Mouse (Mus musculus): Measurements from ENCODE around the gene Cdc26. TPM values are rescaled to one million over a fixed set of nuclear protein-coding genes. Genes with fewer than 3 reads are reported as not detected.

Cdc26 gene
- total and polyA plus RNA-seq, 3 experiments = 80.4 to 81.4 TPM; not detected in 1

DNA sequence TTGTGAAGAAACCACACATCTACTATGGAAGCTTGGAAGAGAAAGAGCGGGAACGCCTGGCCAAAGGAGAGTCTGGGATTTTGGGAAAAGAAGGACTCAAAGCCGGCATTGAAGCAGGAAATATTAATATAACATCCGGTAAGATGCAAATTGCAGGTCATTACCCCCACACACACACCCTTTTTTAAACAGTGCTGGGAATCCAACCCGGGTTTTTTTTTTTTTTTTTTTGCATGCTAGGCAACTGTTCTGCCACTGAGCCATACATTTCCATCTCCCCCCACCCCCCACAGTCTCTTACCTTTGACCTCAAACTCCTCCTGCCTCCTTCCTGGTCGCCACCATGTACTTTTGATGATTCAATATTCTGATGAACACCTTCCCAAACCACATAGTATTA lies 1.2 kb upstream of the Cdc26 start:
- Histone ChIP-seq H3K36me3 (ENCODE audit: control insufficient read depth in 1 of 2, insufficient read depth in 2 of 2, low read length in 2 of 2) (peaks cover 15 to 18% of the 10 kb centered on the region in 2 experiments), H3K4me1 (ENCODE audit: control insufficient read depth in 1 of 2, insufficient read depth in 2 of 2, low read length in 2 of 2) (peaks cover 7 to 11% of the 10 kb centered on the region in 2 experiments), H3K9me3 (replicated peaks; ENCODE audit: insufficient read depth, low read length) (no peaks in the 10 kb centered on the region), H3K27me3 (ENCODE audit: control insufficient read depth in 1 of 2, insufficient read depth in 2 of 2, low read length in 2 of 2) (no peaks in the 10 kb centered on the region), H3K27ac (ENCODE audit: control insufficient read depth, low read depth, low read length) (no peak overlapping the region), H3K4me3 (ENCODE audit: control insufficient read depth in 1 of 2, insufficient read depth in 1 of 2, low read depth in 2 of 2, low read length in 2 of 2) (peak overlapping the region; percentile 73 to 76), H3K79me2 (ENCODE audit: control insufficient read depth, insufficient read depth, low read length, poor library complexity) (peaks cover 27% of the 10 kb centered on the region), H3K9ac (ENCODE audit: control insufficient read depth, low read depth, low read length, poor library complexity, severe bottlenecking) (peak overlapping the region; percentile 84)
- TF ChIP-seq ZNF384 (IDR thresholded peaks at IDR 0.05; ENCODE audit: low read depth, low read length) = peak; percentile 62
- no peak for TF ChIP-seq JUND (IDR thresholded peaks at IDR 0.05; ENCODE audit: low read depth, low read length)
- DNase-seq (ENCODE audit: low read depth, low spot score) = no peak

- H3K79me2 ChIP-seq (ENCODE audit: control insufficient read depth, insufficient read depth, low read length, poor library complexity) = peaks cover 33% of the 10 kb centered on the region
- H3K36me3 ChIP-seq (ENCODE audit: control insufficient read depth in 1 of 2, insufficient read depth in 2 of 2, low read length in 2 of 2) = peaks cover 7 to 23% of the 10 kb centered on the region in 2 experiments
- no peaks in the 10 kb centered on the region for H3K9me3 ChIP-seq (replicated peaks; ENCODE audit: insufficient read depth, low read length)
- H3K4me3 ChIP-seq (ENCODE audit: control insufficient read depth in 1 of 2, insufficient read depth in 1 of 2, low read depth in 2 of 2, low read length in 2 of 2) = peak overlapping the region; percentile 61
- peaks cover 12 to 13% of the 10 kb centered on the region in 2 experiments for H3K4me1 ChIP-seq (ENCODE audit: control insufficient read depth in 1 of 2, insufficient read depth in 2 of 2, low read length in 2 of 2)
- peak in 1 of 2 experiments; percentile 56; a peak in 1 of 4 replicates for TF ChIP-seq EP300 (IDR thresholded peaks at IDR 0.05; ENCODE audit: low read depth in 1 of 2, low read length in 2 of 2)
- TF ChIP-seq TBP (IDR thresholded peaks at IDR 0.05; ENCODE audit: low read depth, low read length) = peak; percentile 49; the same call in 1 of the 2 replicates
- TF ChIP-seq ZNF384 (IDR thresholded peaks at IDR 0.05; ENCODE audit: low read depth, low read length) = peak; percentile 93
- peak; percentile 24; the same call in 1 of the 2 replicates for TF ChIP-seq ELF1 (IDR thresholded peaks at IDR 0.05; ENCODE audit: low read depth, low read length)
- peak; percentile 36; the same call in 1 of the 2 replicates for TF ChIP-seq ETS1 (IDR thresholded peaks at IDR 0.05; ENCODE audit: low read depth, low read length)
- no peak for TF ChIP-seq MAZ (IDR thresholded peaks at IDR 0.05; ENCODE audit: low read depth, low read length)
- TF ChIP-seq KAT2A (conservative IDR thresholded peaks at IDR 0.05; ENCODE audit: low read depth, low read length) = no peak
- TF ChIP-seq GATA1 (IDR thresholded peaks at IDR 0.05; ENCODE audit: low read depth, low read length) = peak; percentile 94
- no peak for TF ChIP-seq HCFC1 (IDR thresholded peaks at IDR 0.05; ENCODE audit: low read depth, low read length)
- peak overlapping the region; percentile 64 for H3K9ac ChIP-seq (ENCODE audit: control insufficient read depth, low read depth, low read length, poor library complexity, severe bottlenecking)
- no peaks in the 10 kb centered on the region for H3K27me3 ChIP-seq (ENCODE audit: control insufficient read depth in 1 of 2, insufficient read depth in 2 of 2, low read length in 2 of 2)
- H3K27ac ChIP-seq (ENCODE audit: control insufficient read depth, low read depth, low read length) = peak overlapping the region; percentile 91
- peak; percentile 88 for DNase-seq (ENCODE audit: low read depth, low spot score)
Observed at GRCm38 (mm10) chr4:62407730-62408582, 486 bp downstream of the Cdc26 start.

DNA sequence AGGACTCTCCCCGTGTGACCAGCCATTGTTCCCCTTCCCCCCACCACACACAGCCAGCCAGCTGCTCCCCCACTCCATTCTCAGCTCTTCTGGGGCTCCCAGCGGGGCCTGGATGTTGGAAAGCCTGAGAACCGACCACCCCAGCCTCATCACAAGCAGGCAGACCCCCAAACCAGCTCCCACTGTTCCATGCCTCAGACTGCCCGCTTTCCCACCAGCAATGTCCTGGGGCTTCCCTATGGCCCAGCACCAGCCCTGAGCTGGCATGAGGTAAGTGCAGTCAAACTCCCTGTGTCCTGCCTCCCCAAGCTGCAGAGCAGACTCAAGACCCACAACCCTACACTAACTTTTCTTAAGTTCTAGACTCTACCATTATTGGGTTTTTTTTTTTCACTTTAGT lies 2.3 kb downstream of the Cdc26 start:
- Histone ChIP-seq H3K27me3 (ENCODE audit: control insufficient read depth in 1 of 2, insufficient read depth in 2 of 2, low read length in 2 of 2) (no peaks in the 10 kb centered on the region), H3K9ac (ENCODE audit: control insufficient read depth, low read depth, low read length, poor library complexity, severe bottlenecking) (no peak overlapping the region), H3K4me3 (ENCODE audit: control insufficient read depth in 1 of 2, insufficient read depth in 1 of 2, low read depth in 2 of 2, low read length in 2 of 2) (no peak overlapping the region), H3K79me2 (ENCODE audit: control insufficient read depth, insufficient read depth, low read length, poor library complexity) (peaks cover 31% of the 10 kb centered on the region), H3K27ac (ENCODE audit: control insufficient read depth, low read depth, low read length) (no peak overlapping the region), H3K4me1 (ENCODE audit: control insufficient read depth in 1 of 2, insufficient read depth in 2 of 2, low read length in 2 of 2) (peaks cover 9 to 13% of the 10 kb centered on the region in 2 experiments; a peak in 3 of 4 replicates), H3K9me3 (replicated peaks; ENCODE audit: insufficient read depth, low read length) (no peaks in the 10 kb centered on the region), H3K36me3 (ENCODE audit: control insufficient read depth in 1 of 2, insufficient read depth in 2 of 2, low read length in 2 of 2) (peaks cover 15 to 16% of the 10 kb centered on the region in 2 experiments)
- no peak for DNase-seq (ENCODE audit: low read depth, low spot score)
- no peak for TF ChIP-seq CHD2 (IDR thresholded peaks at IDR 0.05; ENCODE audit: low read length)
- no peak for TF ChIP-seq GABPA (IDR thresholded peaks at IDR 0.05; ENCODE audit: low read depth, low read length)
- no peak for TF ChIP-seq USF1 (IDR thresholded peaks at IDR 0.05; ENCODE audit: low read depth, low read length)
- no peak for TF ChIP-seq MXI1 (IDR thresholded peaks at IDR 0.05; ENCODE audit: low read depth, low read length)
- no peak for TF ChIP-seq NELFE (IDR thresholded peaks at IDR 0.05; ENCODE audit: low read depth, low read length)
- TF ChIP-seq ETS1 (IDR thresholded peaks at IDR 0.05; ENCODE audit: low read depth, low read length) = no peak
- no peak for TF ChIP-seq UBTF (IDR thresholded peaks at IDR 0.05; ENCODE audit: borderline replicate concordance, insufficient read depth, low read depth, low read length)
- no peak for TF ChIP-seq ZKSCAN1 (IDR thresholded peaks at IDR 0.05; ENCODE audit: low read depth, low read length)
- no peak for TF ChIP-seq ELF1 (IDR thresholded peaks at IDR 0.05; ENCODE audit: low read depth, low read length)
- TF ChIP-seq RCOR1 (IDR thresholded peaks at IDR 0.05; ENCODE audit: low read depth, low read length) = no peak
- TF ChIP-seq RAD21 (IDR thresholded peaks at IDR 0.05; ENCODE audit: low read depth, low read length) = no peak
- TF ChIP-seq TAL1 (IDR thresholded peaks at IDR 0.05; ENCODE audit: low read length) = no peak
- no peak for TF ChIP-seq CTCF (IDR thresholded peaks at IDR 0.05 in 2 of 3, conservative IDR thresholded peaks at IDR 0.05 in 1 of 3; ENCODE audit: control insufficient read depth in 1 of 3, insufficient read depth in 1 of 3, low read depth in 2 of 3, low read length in 3 of 3, poor library complexity in 1 of 3, severe bottlenecking in 1 of 3)
